Mouse (Mus musculus): ENCODE results near the gene Ddx54.

DNA sequence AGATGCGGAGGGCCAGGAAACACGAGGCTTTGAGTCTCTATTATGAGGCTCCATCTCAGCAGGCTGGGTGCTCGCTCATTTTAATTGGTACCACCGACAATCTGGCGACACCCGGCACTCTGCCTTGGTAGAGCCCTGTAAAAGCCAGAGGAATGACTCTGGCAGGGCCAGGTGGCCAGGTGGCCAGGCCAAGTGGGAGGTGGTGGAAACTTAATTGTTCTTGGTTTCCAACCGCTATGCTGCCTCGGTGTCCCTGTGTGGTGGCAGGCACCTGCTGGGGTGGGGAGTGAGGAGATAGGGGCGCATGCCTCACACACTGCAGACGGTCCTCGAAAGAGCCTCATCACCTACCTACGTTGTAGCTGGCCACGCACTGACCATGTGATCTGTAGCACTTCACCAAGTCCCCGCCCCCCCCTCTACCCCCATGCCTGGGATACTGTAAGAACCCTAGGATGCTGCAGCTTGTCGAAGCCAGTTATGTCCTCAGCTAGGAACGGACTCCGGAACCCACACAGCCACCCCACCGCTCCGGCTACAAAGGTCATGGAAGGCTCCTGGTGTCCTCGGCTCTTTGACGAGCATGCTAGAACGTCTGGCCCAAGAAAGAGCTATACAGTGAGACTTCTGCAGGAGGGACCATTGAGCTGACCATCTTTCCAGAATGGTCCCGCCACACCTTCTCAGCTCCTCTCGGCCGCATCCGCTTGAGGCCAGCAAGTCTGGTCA lies 32.5 kb upstream of the Ddx54 start:
- no peak for TF ChIP-seq CTCF (IDR thresholded peaks at IDR 0.05; ENCODE audit: low read depth)
- TF ChIP-seq EP300 (IDR thresholded peaks at IDR 0.05; ENCODE audit: low read depth): no peak
